Mouse (Mus musculus): Measurements from ENCODE around the gene Krtap19-2.

- TF ChIP-seq ZC3H11A (IDR thresholded peaks at IDR 0.05; ENCODE audit: borderline replicate concordance, low read depth, low read length) = no peak
- TF ChIP-seq MAFK (IDR thresholded peaks at IDR 0.05; ENCODE audit: insufficient read depth, low read depth, low read length) = no peak
- no peak for TF ChIP-seq ZNF384 (IDR thresholded peaks at IDR 0.05; ENCODE audit: low read depth, low read length)
- TF ChIP-seq HCFC1 (IDR thresholded peaks at IDR 0.05; ENCODE audit: borderline replicate concordance, insufficient read depth, low read length) = no peak
Observed at GRCm38 (mm10) chr16:88886870-88887269, 12.8 kb upstream of the Krtap19-2 start.
